ENCODE assay signal across 19 mouse cellular contexts in the genomic region with DNA sequence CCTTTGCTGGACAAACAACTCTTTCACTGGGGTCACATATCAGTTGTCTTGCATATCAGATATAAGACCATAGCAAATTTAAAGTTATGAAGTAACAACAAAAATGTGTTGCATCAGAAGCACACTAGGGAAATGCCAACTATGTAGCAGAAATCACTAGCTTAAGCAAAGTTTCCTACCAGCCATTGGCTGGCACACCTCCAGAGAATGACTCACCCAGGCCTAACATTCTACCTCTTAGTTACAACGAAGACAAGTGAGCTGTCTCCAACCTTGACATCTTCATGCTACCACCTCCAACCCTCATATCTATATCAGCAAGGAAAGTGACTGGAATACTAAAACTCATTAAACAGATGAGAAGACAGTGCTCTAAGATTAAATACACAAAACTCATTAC. TPM values are rescaled to one million over a fixed set of nuclear protein-coding genes. Genes with fewer than 3 reads are reported as not detected.
DNase-seq lines count a peak whose midpoint lies in the region; ATAC-seq and TF ChIP-seq lines count a peak whose summit lies in the region.
"Had no signal": no experiment of that assay in that cellular context is flagged by ENCODE, and none has a peak within 500 bp of the region (broad histone marks: within the 10 kb centered on the region; RNA-seq: fewer than 3 reads in every experiment).

No protein-coding gene starts in this region.

- no peak for TF ChIP-seq POLR2A in heart, adult 2 months (IDR thresholded peaks at IDR 0.05; ENCODE audit: insufficient read depth, low read depth, low read length)

- H3K9ac ChIP-seq in heart, embryonic 12.5 days, result no peak overlapping the region
- H3K9ac ChIP-seq in heart, adult 2 months (ENCODE audit: low read depth, low read length), result no peak overlapping the region
- H3K9ac ChIP-seq: liver, embryonic 13.5 days had no signal

- H3K9me3 ChIP-seq in heart, embryonic 12.5 days (replicated peaks), result no peaks in the 10 kb centered on the region
- H3K9me3 ChIP-seq: forebrain, embryonic 10.5 days; hindbrain, embryonic 10.5 days; liver, embryonic 13.5 days had no signal

- peak overlapping the region; percentile 20; the same call in 1 of the 2 replicates for H3K27ac ChIP-seq in heart, embryonic 12.5 days (ENCODE audit: poor library complexity, severe bottlenecking)
- no peak overlapping the region for H3K27ac ChIP-seq in heart, adult 2 months
- H3K27ac ChIP-seq: forebrain, embryonic 10.5 days; hindbrain, embryonic 10.5 days; left cerebral cortex, adult 2 months; liver, embryonic 13.5 days; stomach, postnatal 0 days had no signal

- no peak overlapping the region for H3K4me3 ChIP-seq in heart, embryonic 12.5 days
- H3K4me3 ChIP-seq in heart, adult 2 months, result no peak overlapping the region
- H3K4me3 ChIP-seq: forebrain, embryonic 10.5 days; hindbrain, embryonic 10.5 days; left cerebral cortex, adult 2 months; liver, embryonic 13.5 days had no signal

- H3K79me2 ChIP-seq in heart, adult 2 months (replicated peaks; ENCODE audit: control insufficient read depth, insufficient read depth, low read length), result no peaks in the 10 kb centered on the region

- no peak for TF ChIP-seq EP300 in heart, adult 2 months (IDR thresholded peaks at IDR 0.05; ENCODE audit: insufficient read depth, low read depth, low read length)

- no peaks in the 10 kb centered on the region for H3K36me3 ChIP-seq in heart, embryonic 12.5 days
- no peaks in the 10 kb centered on the region for H3K36me3 ChIP-seq in heart, adult 2 months (ENCODE audit: control insufficient read depth, insufficient read depth, low read length)
- H3K36me3 ChIP-seq: forebrain, embryonic 10.5 days; hindbrain, embryonic 10.5 days; liver, embryonic 13.5 days had no signal

- H3K27me3 ChIP-seq in heart, embryonic 12.5 days (replicated peaks), result no peaks in the 10 kb centered on the region
- no peaks in the 10 kb centered on the region for H3K27me3 ChIP-seq in heart, adult 2 months (ENCODE audit: control insufficient read depth, insufficient read depth, low read length)
- H3K27me3 ChIP-seq: liver, embryonic 13.5 days had no signal

- 0% methylated on average over 1 of the region's 1 CpGs for WGBS in heart, embryonic 12.5 days
- 4% methylated on average over 1 of the region's 1 CpGs for WGBS in heart, adult 2 months

- TF ChIP-seq CTCF in heart, adult 2 months (IDR thresholded peaks at IDR 0.05), result no peak

- DNase-seq in heart, adult 2 months, result no peak
- DNase-seq in ovary, postnatal 36 days (ENCODE audit: low spot score), result peak; percentile 26
- no peak for DNase-seq in ovary, postnatal 14 days (ENCODE audit: low spot score)
- peak; percentile 27 to 45 for DNase-seq in adrenal gland, postnatal 4 days (ENCODE audit: low spot score in 2 of 2)
- peak; percentile 81 for DNase-seq in testis, postnatal 10 days (ENCODE audit: low spot score)
- no peak for DNase-seq in layer of hippocampus, postnatal 25 days (ENCODE audit: extremely low spot score in 1 of 2, low spot score in 1 of 2)
- DNase-seq in layer of hippocampus, postnatal 36 days, result no peak
- DNase-seq: cerebellum, adult 11 months; gastrocnemius, postnatal 25 days; kidney, adult 9 months; liver, embryonic 13.5 days; right cerebral cortex, postnatal 14 days had no signal

- no peak overlapping the region for H3K4me2 ChIP-seq in heart, embryonic 12.5 days
- H3K4me2 ChIP-seq: liver, embryonic 13.5 days; midbrain, embryonic 11.5 days had no signal

- intact Hi-C loops in heart, adult 2 months (cut with DNase I), result loop anchor here (5.0 kb wide), 1 partner anchor 64 kb away; no protein-coding TSS in a partner anchor

- H3K4me1 ChIP-seq in heart, embryonic 12.5 days (replicated peaks), result peaks cover 9% of the 10 kb centered on the region
- peaks cover 1% of the 10 kb centered on the region for H3K4me1 ChIP-seq in heart, adult 2 months (ENCODE audit: control insufficient read depth, insufficient read depth, low read length)
- H3K4me1 ChIP-seq: forebrain, embryonic 10.5 days; hindbrain, embryonic 10.5 days; liver, embryonic 13.5 days had no signal

- peak; percentile 53; the same call in 1 of the 2 replicates for ATAC-seq in heart, embryonic 12.5 days (ENCODE audit: insufficient number of reproducible peaks, low FRiP score)

RNA-seq across cellular contexts. Expression of gene Otogl, which starts 9.6 kb away (rescaled TPM):
- polyA plus RNA-seq in heart, embryonic 12.5 days (2016; fragmentation: Nextera tagmentation; extraction: Ambion mirVana), result 0.13 TPM in 2 replicates
- total RNA-seq in heart, adult 2 months (2021), result under 1 TPM in 1 of 2 experiments, not detected in 1; 0.07 TPM
- polyA plus RNA-seq in heart, adult 2 months (2012; rRNA removed), result 0.02 and 0.09 TPM in 2 replicates
- under 1 TPM; 0.06 to 0.08 TPM for total RNA-seq in adrenal gland, postnatal 4 days (2021)
- under 1 TPM; 0.34 to 0.56 TPM for total RNA-seq in layer of hippocampus, postnatal 25 days (2021)
- total RNA-seq in layer of hippocampus, postnatal 36 days (2021), result under 1 TPM; 0.27 to 0.30 TPM
- total RNA-seq: gastrocnemius, postnatal 25 days had no signal
- polyA plus RNA-seq: forebrain, embryonic 10.5 days; midbrain, embryonic 11.5 days; neural tube, embryonic 11.5 days had no signal

Comparison
In these comparisons a context has a peak if more than half of its experiments do, and no peak if none do; other contexts are left out.
1. DNase-seq: peak in ovary, postnatal 36 days (single experiment), adrenal gland, postnatal 4 days (2 of 2) and testis, postnatal 10 days (single experiment); none in heart, adult 2 months (0 of 2), ovary, postnatal 14 days (single experiment), layer of hippocampus, postnatal 25 days (0 of 2) and layer of hippocampus, postnatal 36 days (0 of 2).